Mouse (Mus musculus) cerebellum, adult 2 months (tissue): ENCODE results near the gene Il18bp.

Experiments
- CTCF ChIP-seq: fragments of 200-500 bp; IDR thresholded peaks from 2 replicates; pipeline ENCODE4 v1.5.1; 2011; ENCODE audit warnings: low read depth, mild to moderate bottlenecking, control low read depth, low read length, moderate library complexity, borderline replicate concordance; ENCODE audit not compliant: insufficient read depth
- POLR2A ChIP-seq: fragments of 200-500 bp; IDR thresholded peaks from 2 replicates; pipeline ENCODE4 v1.6.1; 2011; ENCODE audit warnings: low read length, control low read depth, borderline replicate concordance; ENCODE audit not compliant: insufficient read depth

DNA sequence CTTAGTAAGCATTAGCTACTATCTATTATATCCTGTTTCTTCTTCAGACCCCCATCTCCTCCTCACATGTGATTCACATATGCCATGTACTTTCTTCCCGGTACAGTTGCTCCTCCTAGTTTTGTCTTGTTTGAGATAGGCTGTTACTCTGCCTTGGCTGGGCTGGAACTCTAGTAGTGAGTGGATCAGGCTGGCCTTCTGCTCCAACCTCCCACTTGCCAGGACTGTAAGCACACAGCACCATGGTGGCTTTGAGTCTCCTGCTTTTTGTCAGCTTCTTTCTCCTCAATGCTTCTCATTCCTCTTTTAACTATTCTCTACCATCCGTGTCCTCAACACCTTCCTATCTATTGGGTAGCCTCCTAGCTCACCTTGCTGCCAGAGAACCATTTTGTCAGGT lies 49.7 kb downstream of the Il18bp start:
- TF ChIP-seq CTCF (no peak), POLR2A (no peak)
